Mouse (Mus musculus) regulatory T cell (primary cell): ENCODE data around the gene Smim5.

Source experiments
- in situ Hi-C: fragments of 300-600 bp; cut with MboI, MseI; formaldehyde crosslinking; loops from one replicate; pipeline ENCODE4 v1.15.1; 2025; ENCODE audit warnings: high pct_unique_total_duplicates

The Smim5 gene

GRCm38 (mm10) chr11:115894755-115895520, 4.8 kb upstream of the Smim5 start:
- in situ Hi-C loops: no loop called here

- in situ Hi-C loops: no loop called here
Measured at GRCm38 (mm10) chr11:115898446-115898845, 1.3 kb upstream of the Smim5 start.

GRCm38 (mm10) chr11:115898886-115899285, 880 bp upstream of the Smim5 start:
- in situ Hi-C loops: no loop called here

GRCm38 (mm10) chr11:115900561-115901337, 983 bp downstream of the Smim5 start:
- in situ Hi-C loops: no loop called here

GRCm38 (mm10) chr11:115901338-115902161, 1.8 kb downstream of the Smim5 start:
- in situ Hi-C loops: no loop called here

GRCm38 (mm10) chr11:115902177-115902576, 2.4 kb downstream of the Smim5 start:
- in situ Hi-C loops: no loop called here

GRCm38 (mm10) chr11:115902831-115903230, 3.1 kb downstream of the Smim5 start:
- in situ Hi-C loops: no loop called here

GRCm38 (mm10) chr11:115903384-115904230, 3.8 kb downstream of the Smim5 start:
- in situ Hi-C loops: no loop called here

GRCm38 (mm10) chr11:115904231-115904955, 4.6 kb downstream of the Smim5 start:
- in situ Hi-C loops: no loop called here

GRCm38 (mm10) chr11:115904956-115905790, 5.4 kb downstream of the Smim5 start:
- in situ Hi-C loops: no loop called here

GRCm38 (mm10) chr11:115906116-115906515, 6.3 kb downstream of the Smim5 start:
- in situ Hi-C loops: no loop called here

- in situ Hi-C loops: no loop called here
Measured at GRCm38 (mm10) chr11:115906521-115906920, 6.8 kb downstream of the Smim5 start.

GRCm38 (mm10) chr11:115911134-115911561, 11.4 kb downstream of the Smim5 start:
- in situ Hi-C loops: no loop called here

GRCm38 (mm10) chr11:115911632-115912376, 12.0 kb downstream of the Smim5 start, which contains the start of gene Smim6:
TSS of gene Smim6 (plus strand) at chr11:115912017.
- in situ Hi-C loops: no loop called here

- in situ Hi-C loops: no loop called here
Measured at GRCm38 (mm10) chr11:115916579-115916978, 16.8 kb downstream of the Smim5 start.

GRCm38 (mm10) chr11:115918637-115919036, 18.9 kb downstream of the Smim5 start:
- in situ Hi-C loops: no loop called here

- in situ Hi-C loops: no loop called here
Measured at GRCm38 (mm10) chr11:115919073-115919472, 19.3 kb downstream of the Smim5 start.

GRCm38 (mm10) chr11:115920110-115920818, 20.5 kb downstream of the Smim5 start:
- in situ Hi-C loops: no loop called here
